Mouse (Mus musculus): ENCODE results near the gene Sun1.
A peak's percentile ranks its signal among the peaks of the same experiment; 100 is the strongest.

DNA sequence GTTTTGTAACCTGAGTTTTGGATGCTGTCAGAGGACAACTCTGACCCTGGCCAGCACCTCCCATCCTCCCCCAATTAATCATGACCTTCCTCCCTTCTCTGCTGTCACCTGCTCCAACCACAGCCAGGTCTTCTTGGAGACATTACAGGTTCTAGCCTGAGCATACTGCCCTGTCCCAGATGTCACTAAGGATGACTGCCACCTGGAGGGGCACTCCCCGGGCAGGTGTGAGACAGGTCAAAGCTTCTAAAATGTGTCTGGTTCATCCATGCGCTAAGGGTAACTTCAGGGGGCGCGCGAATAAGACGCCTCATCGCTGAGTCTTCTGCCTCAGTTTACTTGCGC is 51.3 kb downstream of the Sun1 start:
- TF ChIP-seq POLR2A (IDR thresholded peaks at IDR 0.05; ENCODE audit: low read depth, low read length) = peak; percentile 98; the same call in 1 of the 2 replicates
- no peak for TF ChIP-seq CTCF (IDR thresholded peaks at IDR 0.05; ENCODE audit: borderline replicate concordance, insufficient read depth, low read length)

Data from embryonic fibroblast, embryonic 13.5 days (primary cell).